Mouse (Mus musculus): Measurements from ENCODE around the gene Dync1i1. TPM values are rescaled to one million over a fixed set of nuclear protein-coding genes. Genes with fewer than 3 reads are reported as not detected.

The Dync1i1 gene
- polyA plus RNA-seq, 1 experiment from 2014 or later: 1.9 TPM

GRCm38 (mm10) chr6:6071038-6071437 is 345.6 kb downstream of the Dync1i1 start:
- 32% methylated on average over 7 of the region's 7 CpGs for WGBS
- no peak overlapping the region for H3K4me3 ChIP-seq
- no peaks in the 10 kb centered on the region for H3K9me3 ChIP-seq
- H3K27me3 ChIP-seq (ENCODE audit: insufficient read depth, poor library complexity, severe bottlenecking): no peaks in the 10 kb centered on the region
- H3K36me3 ChIP-seq: no peaks in the 10 kb centered on the region
- no peak for DNase-seq (ENCODE audit: low spot score)
- peaks cover 32% of the 10 kb centered on the region for H3K4me1 ChIP-seq
- H3K27ac ChIP-seq: no peak overlapping the region

GRCm38 (mm10) chr6:6075940-6076447 is 350.6 kb downstream of the Dync1i1 start:
- 85% methylated on average over 7 of the region's 7 CpGs for WGBS
- Histone ChIP-seq H3K27me3 (ENCODE audit: insufficient read depth, poor library complexity, severe bottlenecking) (no peaks in the 10 kb centered on the region), H3K4me1 (peaks cover 8% of the 10 kb centered on the region), H3K9me3 (no peaks in the 10 kb centered on the region), H3K27ac (no peak overlapping the region), H3K36me3 (peaks cover 8% of the 10 kb centered on the region), H3K4me3 (no peak overlapping the region)
- DNase-seq (ENCODE audit: low spot score): no peak

- Histone ChIP-seq H3K9me3 (no peaks in the 10 kb centered on the region), H3K36me3 (peaks cover 8% of the 10 kb centered on the region), H3K27ac (no peak overlapping the region), H3K4me3 (no peak overlapping the region), H3K27me3 (ENCODE audit: insufficient read depth, poor library complexity, severe bottlenecking) (no peaks in the 10 kb centered on the region), H3K4me1 (no peaks in the 10 kb centered on the region)
- 80% methylated on average over 4 of the region's 4 CpGs for WGBS
- DNase-seq (ENCODE audit: low spot score): no peak
Measured at GRCm38 (mm10) chr6:6077234-6077633, 351.8 kb downstream of the Dync1i1 start.

Other genes with a start within 250 kb of the Dync1i1 start
- 7.7 and 12.0 TPM in 2 replicates for gene Pdk4, start 229.3 kb upstream of the Dync1i1 start, polyA plus RNA-seq (2016; fragmentation: Nextera tagmentation; extraction: Ambion mirVana)